Mouse (Mus musculus): ENCODE results near the gene 4932411N23Rik.

DNA sequence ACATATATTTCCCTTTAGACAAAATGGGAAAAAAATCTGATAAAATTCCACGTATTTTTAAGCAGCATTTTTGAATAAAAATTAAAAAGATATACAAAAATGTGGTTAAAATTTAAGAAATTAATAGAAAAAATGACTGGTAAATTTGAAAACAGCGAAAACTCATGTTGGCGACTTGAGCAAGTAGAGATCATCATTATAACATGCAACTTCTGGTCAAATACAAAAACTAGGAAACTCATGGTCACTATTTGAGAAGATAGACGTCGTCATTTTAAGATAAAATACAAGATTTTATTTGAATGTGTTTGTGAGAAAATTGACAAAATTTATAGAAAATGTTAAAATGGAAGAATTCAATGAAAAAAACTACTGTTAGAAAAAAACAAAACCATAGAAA lies 35.8 kb downstream of the 4932411N23Rik start:
- no peak for TF ChIP-seq POLR2A (IDR thresholded peaks at IDR 0.05; ENCODE audit: low read depth, low read length)
- TF ChIP-seq CTCF (IDR thresholded peaks at IDR 0.05; ENCODE audit: extremely low read depth, insufficient read length, insufficient replicate concordance, low read depth, low read length), result no peak

Measured in small intestine, adult 2 months (tissue).